Mouse (Mus musculus) mouse trophoblast stem cell (cell line): Measurements from ENCODE around the gene Olfr1184.
"Not testable (repeated sequence)": the region's sequence is repeated elsewhere in the genome, so short reads cannot be mapped to it uniquely, and the experiment has no call there.

Source experiments
- in situ Hi-C, 2 experiments: fragments of 300-500 bp; cut with MseI, MboI; formaldehyde crosslinking; loops; 2 replicates in 1 of 2; 3 replicates in 1 of 2; pipeline ENCODE4 v1.15.1; 2025

Olfr1184 gene

GRCm38 (mm10) chr2:88483298-88483697, at the start of gene Olfr1184:
Gene Olfr1184 (plus strand): TSS chr2:88483598.
- in situ Hi-C loops, result no loop called here

- in situ Hi-C loops, result no loop called here
Observed at GRCm38 (mm10) chr2:88449031-88449430, 34.4 kb upstream of the Olfr1184 start, which contains the start of gene Gm13757. Gene Gm13757 (minus strand): TSS chr2:88449131.

GRCm38 (mm10) chr2:88454567-88454966, 28.8 kb upstream of the Olfr1184 start, which contains the start of gene Olfr1183:
Gene Olfr1183 (plus strand): TSS chr2:88454867.
- in situ Hi-C loops, result not testable (repeated sequence)

- in situ Hi-C loops, result no loop called here
Observed at GRCm38 (mm10) chr2:88493020-88493419, 9.6 kb downstream of the Olfr1184 start, which contains the start of gene Olfr1185-ps1. Gene Olfr1185-ps1 (plus strand): TSS chr2:88493320.

GRCm38 (mm10) chr2:88518251-88518650, 34.9 kb downstream of the Olfr1184 start, which contains the start of gene Olfr1186:
Gene Olfr1186 (plus strand): TSS chr2:88518551.
- in situ Hi-C loops, result no loop called here

- in situ Hi-C loops, result no loop called here
Observed at GRCm38 (mm10) chr2:88525720-88526119, 42.3 kb downstream of the Olfr1184 start.
